Mouse (Mus musculus): ENCODE measurements at regions not wholly inside any gene's neighbourhood (a gene's known extent, or its start where the extent isn't known, plus 50 kb on each side); places are given as distances from the start of the nearest gene placed in this dataset.

GRCm38 (mm10) chr2:106318695-106319266 is 315.4 kb upstream of the Dnajc24 start:
- no peaks in the 10 kb centered on the region for H3K9me3 ChIP-seq (replicated peaks)
- H3K4me3 ChIP-seq, result no peak overlapping the region
- ATAC-seq (ENCODE audit: low FRiP score), result peak; percentile 40; the same call in 1 of the 2 replicates
- no peaks in the 10 kb centered on the region for H3K27me3 ChIP-seq
- no peak overlapping the region for H3K27ac ChIP-seq
- H3K9ac ChIP-seq, result no peak overlapping the region
- no peaks in the 10 kb centered on the region for H3K4me1 ChIP-seq
- WGBS, result 74% methylated on average over 3 of the region's 3 CpGs
- no peaks in the 10 kb centered on the region for H3K36me3 ChIP-seq
- no peak overlapping the region for H3K4me2 ChIP-seq (replicated peaks)

GRCm38 (mm10) chr2:106346781-106347180 is 343.4 kb upstream of the Dnajc24 start:
- 89% methylated on average over 6 of the region's 6 CpGs for WGBS
- no peaks in the 10 kb centered on the region for H3K4me1 ChIP-seq
- H3K27me3 ChIP-seq, result no peaks in the 10 kb centered on the region
- H3K9ac ChIP-seq, result no peak overlapping the region
- ATAC-seq (ENCODE audit: low FRiP score), result no peak
- H3K4me2 ChIP-seq (replicated peaks), result no peak overlapping the region
- no peaks in the 10 kb centered on the region for H3K9me3 ChIP-seq (replicated peaks)
- no peak overlapping the region for H3K27ac ChIP-seq
- H3K4me3 ChIP-seq, result no peak overlapping the region
- H3K36me3 ChIP-seq, result no peaks in the 10 kb centered on the region

DNA sequence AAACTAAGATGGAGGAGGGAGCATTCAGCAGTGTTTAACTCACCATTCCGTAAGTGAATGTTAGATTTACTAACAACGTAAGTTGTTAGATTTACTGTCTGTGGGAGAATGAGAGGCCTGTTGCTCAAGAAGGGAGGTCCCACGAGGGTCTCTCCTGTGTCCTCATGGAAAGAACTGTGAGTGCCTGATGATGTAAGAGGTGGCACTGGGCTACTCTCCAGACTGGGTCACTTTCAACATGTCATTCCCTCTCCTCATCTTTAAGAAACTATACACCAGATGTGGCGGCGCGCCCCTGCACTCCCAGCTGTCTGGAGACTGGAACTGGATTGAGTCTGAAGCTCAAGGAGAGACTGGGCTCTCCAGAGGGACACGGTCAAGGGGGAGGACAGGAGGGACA is 343.9 kb upstream of the Dnajc24 start:
- Histone ChIP-seq H3K27me3 (no peaks in the 10 kb centered on the region), H3K27ac (no peak overlapping the region), H3K4me2 (replicated peaks) (no peak overlapping the region), H3K9me3 (replicated peaks) (no peaks in the 10 kb centered on the region), H3K36me3 (no peaks in the 10 kb centered on the region), H3K9ac (no peak overlapping the region), H3K4me3 (no peak overlapping the region), H3K4me1 (no peaks in the 10 kb centered on the region)
- no peak for ATAC-seq (ENCODE audit: low FRiP score)
- 86% methylated on average over 7 of the region's 7 CpGs for WGBS

DNA sequence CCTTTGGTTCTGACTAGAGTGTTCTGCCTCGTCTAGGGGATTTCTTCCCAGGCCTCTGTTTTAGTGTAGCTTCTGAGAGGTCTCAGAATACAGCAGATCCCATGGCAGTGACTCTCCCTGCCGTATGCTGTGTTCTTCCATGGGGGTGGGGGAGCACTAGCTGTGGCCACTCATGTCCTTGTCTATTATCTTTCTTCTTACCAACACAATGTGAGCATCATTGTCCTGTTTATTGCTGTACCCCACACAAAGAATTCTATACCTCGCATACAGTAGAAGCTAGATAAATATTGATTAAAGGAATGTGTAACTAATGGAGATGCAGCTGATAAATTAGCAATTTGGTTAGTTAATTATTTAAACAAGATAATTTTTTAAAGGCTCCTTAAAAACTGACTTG is 337.5 kb upstream of the Mpped2 start:
- H3K4me2 ChIP-seq (replicated peaks), result no peak overlapping the region
- H3K4me1 ChIP-seq, result 0 out of 2 replicates have a peak, but pooled peaks cover 3% of the 10 kb centered on the region
- WGBS, result 75% methylated on average over 3 of the region's 3 CpGs
- no peaks in the 10 kb centered on the region for H3K36me3 ChIP-seq
- H3K27me3 ChIP-seq, result no peaks in the 10 kb centered on the region
- peak; percentile 57 for ATAC-seq (ENCODE audit: low FRiP score)
- no peak overlapping the region for H3K9ac ChIP-seq
- no peak overlapping the region for H3K4me3 ChIP-seq
- H3K9me3 ChIP-seq (replicated peaks), result no peaks in the 10 kb centered on the region
- H3K27ac ChIP-seq, result no peak overlapping the region

GRCm38 (mm10) chr2:106355984-106356547 is 337.0 kb upstream of the Mpped2 start:
- no peaks in the 10 kb centered on the region for H3K36me3 ChIP-seq
- H3K27ac ChIP-seq, result no peak overlapping the region
- no peak overlapping the region for H3K4me2 ChIP-seq (replicated peaks)
- ATAC-seq (ENCODE audit: low FRiP score), result peak; percentile 93
- H3K4me1 ChIP-seq, result 0 out of 2 replicates have a peak, but pooled peaks cover 3% of the 10 kb centered on the region
- H3K27me3 ChIP-seq, result no peaks in the 10 kb centered on the region
- no peaks in the 10 kb centered on the region for H3K9me3 ChIP-seq (replicated peaks)
- no peak overlapping the region for H3K9ac ChIP-seq
- 45% methylated on average over 5 of the region's 5 CpGs for WGBS
- no peak overlapping the region for H3K4me3 ChIP-seq

DNA sequence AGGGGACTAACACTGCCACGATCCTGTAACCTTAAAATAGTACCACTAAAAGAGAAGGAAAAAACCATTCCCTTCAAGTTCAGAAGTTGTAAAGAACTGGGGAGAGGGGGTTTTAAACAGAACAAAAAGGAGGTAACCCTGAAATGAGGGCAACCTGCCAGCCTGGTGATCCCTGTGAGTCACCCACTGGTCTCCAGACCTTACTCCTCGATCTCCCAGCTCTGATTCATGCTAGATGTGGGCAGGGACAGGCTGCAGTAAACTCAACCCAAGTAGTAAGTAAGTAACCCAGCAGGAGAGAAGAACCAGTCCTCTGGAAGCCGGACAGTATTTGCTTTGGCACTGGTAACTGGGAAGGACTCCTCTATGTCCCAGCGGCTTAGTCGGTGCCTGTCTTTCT is 324.4 kb upstream of the Mpped2 start:
- H3K27me3 ChIP-seq, result no peaks in the 10 kb centered on the region
- no peaks in the 10 kb centered on the region for H3K4me1 ChIP-seq
- WGBS, result 83% methylated on average over 5 of the region's 5 CpGs
- ATAC-seq (ENCODE audit: low FRiP score), result no peak
- no peak overlapping the region for H3K9ac ChIP-seq
- no peak overlapping the region for H3K4me2 ChIP-seq (replicated peaks)
- H3K27ac ChIP-seq, result no peak overlapping the region
- H3K9me3 ChIP-seq (replicated peaks), result no peaks in the 10 kb centered on the region
- H3K36me3 ChIP-seq, result no peaks in the 10 kb centered on the region
- no peak overlapping the region for H3K4me3 ChIP-seq

DNA sequence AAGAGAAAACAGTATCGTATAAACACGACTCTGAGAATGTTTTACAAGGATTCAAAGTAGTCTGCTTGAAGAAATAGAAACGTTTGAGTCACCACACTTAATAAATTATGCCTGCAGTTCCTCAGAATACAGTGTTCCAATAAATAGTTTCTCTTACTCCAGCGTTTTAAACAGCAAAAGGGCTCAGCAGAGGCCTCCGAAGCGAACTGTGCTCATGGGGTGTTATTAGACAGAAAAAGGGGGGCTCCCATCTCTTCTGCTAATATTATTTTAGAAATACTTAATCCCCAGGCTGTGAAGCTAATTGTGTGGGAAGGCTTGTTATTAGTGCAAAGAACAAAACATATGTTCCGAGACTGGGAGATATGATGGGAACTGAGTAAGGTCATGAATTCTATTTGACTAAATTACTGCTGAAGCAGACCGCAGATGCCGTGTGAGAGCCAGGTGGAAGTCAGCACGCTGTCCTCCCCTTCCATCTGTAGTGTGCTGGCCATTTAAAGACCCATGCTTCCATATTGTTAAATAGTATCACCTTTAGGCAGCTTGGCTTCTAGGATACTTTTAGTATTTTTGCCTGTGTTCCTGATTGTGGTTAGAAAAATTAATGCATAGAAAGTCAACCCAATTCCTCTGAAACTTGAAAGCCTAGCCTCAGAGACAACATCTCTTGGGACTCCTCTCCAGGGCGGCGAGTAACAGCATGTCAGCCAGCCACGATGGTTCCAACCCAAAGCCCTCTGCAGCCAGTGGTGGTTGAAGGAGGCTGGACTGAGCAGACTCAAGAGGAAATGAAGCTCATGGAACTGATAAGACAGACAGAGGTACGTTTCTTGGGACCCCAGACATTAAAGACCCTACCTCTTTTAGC is 309.4 kb upstream of the Mpped2 start:
- Histone ChIP-seq H3K4me2 (replicated peaks) (no peak overlapping the region), H3K27me3 (peaks cover 2% of the 10 kb centered on the region; the same call in 1 of the 2 replicates), H3K9ac (no peak overlapping the region), H3K4me1 (no peaks in the 10 kb centered on the region), H3K36me3 (no peaks in the 10 kb centered on the region), H3K9me3 (replicated peaks) (no peaks in the 10 kb centered on the region), H3K4me3 (no peak overlapping the region), H3K27ac (no peak overlapping the region)
- no peak for ATAC-seq (ENCODE audit: low FRiP score)
- 77% methylated on average over 14 of the region's 14 CpGs for WGBS

- no peak overlapping the region for H3K4me3 ChIP-seq
- H3K4me1 ChIP-seq, result no peaks in the 10 kb centered on the region
- 85% methylated on average over 5 of the region's 5 CpGs for WGBS
- peaks cover 2% of the 10 kb centered on the region; the same call in 1 of the 2 replicates for H3K27me3 ChIP-seq
- H3K9ac ChIP-seq, result no peak overlapping the region
- H3K36me3 ChIP-seq, result no peaks in the 10 kb centered on the region
- no peak for ATAC-seq (ENCODE audit: low FRiP score)
- no peaks in the 10 kb centered on the region for H3K9me3 ChIP-seq (replicated peaks)
- H3K27ac ChIP-seq, result no peak overlapping the region
- no peak overlapping the region for H3K4me2 ChIP-seq (replicated peaks)
Measured at GRCm38 (mm10) chr2:106384286-106384595, 308.8 kb upstream of the Mpped2 start.

GRCm38 (mm10) chr2:106384842-106385241 is 308.2 kb upstream of the Mpped2 start:
- Histone ChIP-seq H3K9ac (no peak overlapping the region), H3K4me2 (replicated peaks) (no peak overlapping the region), H3K4me1 (no peaks in the 10 kb centered on the region), H3K27me3 (peaks cover 2% of the 10 kb centered on the region; the same call in 1 of the 2 replicates), H3K4me3 (no peak overlapping the region), H3K9me3 (replicated peaks) (no peaks in the 10 kb centered on the region), H3K27ac (no peak overlapping the region), H3K36me3 (no peaks in the 10 kb centered on the region)
- WGBS, result 77% methylated on average over 3 of the region's 3 CpGs
- no peak for ATAC-seq (ENCODE audit: low FRiP score)

DNA sequence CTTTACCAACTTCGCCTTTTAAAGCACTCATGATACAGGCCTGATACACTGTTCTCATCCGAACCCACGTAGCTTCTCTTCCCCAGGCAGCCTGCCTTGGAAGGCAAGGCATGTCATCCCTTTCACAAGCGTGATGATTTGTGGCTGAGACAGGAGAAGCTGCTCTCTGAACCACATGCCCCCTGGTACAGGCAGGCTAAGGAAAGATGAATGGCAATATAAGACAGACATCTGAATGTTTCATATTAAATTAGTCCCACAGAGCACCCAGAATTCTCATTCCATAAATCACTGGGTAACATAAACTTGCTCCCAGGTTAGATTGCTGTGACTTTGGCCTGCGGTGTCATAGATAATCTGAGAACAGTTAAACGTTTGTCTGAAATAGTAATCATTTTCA is 280.9 kb upstream of the Mpped2 start:
- H3K4me1 ChIP-seq, result no peaks in the 10 kb centered on the region
- no peak overlapping the region for H3K9ac ChIP-seq
- WGBS, result 59% methylated on average over 6 of the region's 6 CpGs
- no peak overlapping the region for H3K27ac ChIP-seq
- no peak overlapping the region for H3K4me3 ChIP-seq
- ATAC-seq (ENCODE audit: low FRiP score), result no peak
- H3K27me3 ChIP-seq, result no peaks in the 10 kb centered on the region
- no peaks in the 10 kb centered on the region for H3K9me3 ChIP-seq (replicated peaks)
- no peaks in the 10 kb centered on the region for H3K36me3 ChIP-seq
- no peak overlapping the region for H3K4me2 ChIP-seq (replicated peaks)

DNA sequence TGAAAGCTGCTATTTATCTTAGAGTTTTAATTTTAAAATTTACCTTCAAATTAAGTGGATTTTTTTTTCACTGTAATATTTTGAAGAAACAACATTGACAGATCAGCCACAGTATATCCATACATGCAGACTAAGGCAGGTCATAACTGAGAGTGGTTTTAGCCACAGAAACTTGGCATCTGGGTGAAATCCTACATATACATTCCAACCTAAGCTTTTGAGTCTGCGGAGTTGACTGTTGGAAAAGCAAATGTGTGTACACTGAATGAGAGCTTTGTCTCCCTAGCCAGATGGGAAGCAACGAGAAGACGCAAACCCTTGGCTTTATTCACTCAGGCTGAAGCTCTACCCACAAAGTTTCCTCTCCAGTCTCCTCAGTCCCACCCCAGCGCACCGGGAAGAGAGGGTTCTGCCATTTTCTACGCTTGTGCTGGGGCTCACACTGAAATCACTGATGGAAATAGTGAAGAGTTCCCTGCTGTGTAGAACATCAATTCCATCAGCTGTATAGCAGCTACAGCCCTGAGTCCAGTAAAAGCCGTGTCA is 277.5 kb upstream of the Mpped2 start:
- H3K27me3 ChIP-seq, result no peaks in the 10 kb centered on the region
- ATAC-seq (ENCODE audit: low FRiP score), result no peak
- no peak overlapping the region for H3K27ac ChIP-seq
- no peak overlapping the region for H3K4me2 ChIP-seq (replicated peaks)
- H3K9me3 ChIP-seq (replicated peaks), result no peaks in the 10 kb centered on the region
- H3K4me3 ChIP-seq, result no peak overlapping the region
- WGBS, result 52% methylated on average over 7 of the region's 7 CpGs
- H3K4me1 ChIP-seq, result no peaks in the 10 kb centered on the region
- no peak overlapping the region for H3K9ac ChIP-seq
- H3K36me3 ChIP-seq, result no peaks in the 10 kb centered on the region

- WGBS, result 57% methylated on average over 2 of the region's 2 CpGs
- H3K9ac ChIP-seq, result no peak overlapping the region
- H3K27me3 ChIP-seq, result no peaks in the 10 kb centered on the region
- no peak overlapping the region for H3K4me3 ChIP-seq
- ATAC-seq (ENCODE audit: low FRiP score), result no peak
- no peak overlapping the region for H3K27ac ChIP-seq
- no peaks in the 10 kb centered on the region for H3K9me3 ChIP-seq (replicated peaks)
- no peaks in the 10 kb centered on the region for H3K36me3 ChIP-seq
- no peak overlapping the region for H3K4me2 ChIP-seq (replicated peaks)
- no peaks in the 10 kb centered on the region for H3K4me1 ChIP-seq
Measured at GRCm38 (mm10) chr2:106418181-106418580, 274.9 kb upstream of the Mpped2 start.

Data from hindbrain, embryonic 12.5 days (tissue).